Comparison of ENCODE assay signal across 1 mouse cellular context in genomic region chr15:99071988-99072387, GRCm38 (mm10).
A peak's percentile ranks its signal among the peaks of the same experiment; 100 is the strongest.
TF ChIP-seq lines count a peak whose summit lies in the region.

No protein-coding gene starts in this region.

TF ChIP-seq in MEL, 35 proteins besides CTCF, POLR2A, EP300 and RAD21:
- no peak for TF ChIP-seq MAX (IDR thresholded peaks at IDR 0.05; ENCODE audit: low read length)
- no peak for TF ChIP-seq POLR2AphosphoS5 (IDR thresholded peaks at IDR 0.05; ENCODE audit: borderline replicate concordance, low read depth, low read length)
- TF ChIP-seq TBP (IDR thresholded peaks at IDR 0.05; ENCODE audit: low read depth, low read length) = no peak
- TF ChIP-seq ZMIZ1 (IDR thresholded peaks at IDR 0.05; ENCODE audit: low read depth, low read length) = no peak
- TF ChIP-seq SMC3 (IDR thresholded peaks at IDR 0.05; ENCODE audit: low read depth, low read length) = peak; percentile 48
TF ChIP-seq in MEL: peak in this region for 1.
